Mouse (Mus musculus) regulatory T cell (primary cell): ENCODE results near the gene Ankrd12.

Experiments used
- in situ Hi-C: fragments of 300-600 bp; cut with MboI, MseI; formaldehyde crosslinking; loops from one replicate; pipeline ENCODE4 v1.15.1; 2025; ENCODE audit warnings: high pct_unique_total_duplicates

The Ankrd12 gene

GRCm38 (mm10) chr17:65931525-65931924 is 145.4 kb downstream of the Ankrd12 start:
- in situ Hi-C loops, result no loop called here

- in situ Hi-C loops, result no loop called here
Measured at GRCm38 (mm10) chr17:65930960-65931359, 145.9 kb downstream of the Ankrd12 start.

- in situ Hi-C loops, result no loop called here
Measured at GRCm38 (mm10) chr17:65930158-65930826, 146.6 kb downstream of the Ankrd12 start.

GRCm38 (mm10) chr17:65929319-65929978 is 147.4 kb downstream of the Ankrd12 start:
- in situ Hi-C loops, result loop anchor here (10.0 kb wide), 1 partner anchor 565 kb away; no protein-coding TSS in a partner anchor

DNA sequence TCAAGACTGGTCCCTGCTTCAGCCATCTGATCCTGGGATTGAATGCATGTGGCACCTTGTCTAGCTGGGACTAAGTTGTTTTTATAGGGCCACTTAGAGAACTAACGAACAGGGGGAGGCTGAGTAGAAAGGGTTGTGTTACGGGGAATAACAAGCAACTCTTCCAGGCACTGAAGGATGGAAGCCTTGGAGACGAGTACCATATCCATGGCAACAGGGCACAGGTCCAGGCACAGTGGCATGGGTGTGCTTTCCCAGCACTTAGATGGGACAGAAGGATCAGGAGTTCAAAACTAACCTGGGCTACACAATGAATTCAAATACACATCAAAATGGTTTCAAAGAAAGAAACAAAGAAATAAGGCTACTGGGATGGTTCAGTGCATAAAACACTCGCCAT is 149.8 kb downstream of the Ankrd12 start:
- in situ Hi-C loops, result loop anchor here (10.0 kb wide), 1 partner anchor 568 kb away; no protein-coding TSS in a partner anchor

- in situ Hi-C loops, result loop anchor here (10.0 kb wide), 1 partner anchor 571 kb away; no protein-coding TSS in a partner anchor
Measured at GRCm38 (mm10) chr17:65924218-65924617, 152.7 kb downstream of the Ankrd12 start.

DNA sequence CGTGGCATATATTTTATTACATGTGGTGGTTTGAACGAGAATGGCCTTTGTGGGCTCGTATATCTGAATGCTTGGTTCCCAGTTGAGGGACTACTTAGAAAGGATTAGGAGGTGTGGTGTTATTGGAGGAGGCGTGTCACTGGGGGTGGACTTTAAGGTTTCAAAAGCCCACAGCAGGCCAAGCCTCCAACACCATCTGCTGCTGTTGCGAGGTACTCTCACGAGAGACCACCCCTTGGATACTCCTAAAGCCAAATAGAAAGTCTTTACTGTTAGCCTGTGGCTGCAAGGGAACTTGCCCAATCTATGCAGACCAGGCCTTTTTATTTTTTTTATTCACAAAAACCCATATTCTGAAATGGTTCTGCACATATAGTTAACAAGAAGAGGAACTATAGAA is 154.9 kb downstream of the Ankrd12 start:
- in situ Hi-C loops, result loop anchor here (10.0 kb wide), 1 partner anchor 573 kb away; no protein-coding TSS in a partner anchor

GRCm38 (mm10) chr17:65919235-65919634 is 157.7 kb downstream of the Ankrd12 start:
- in situ Hi-C loops, result no loop called here

- in situ Hi-C loops, result no loop called here
Measured at GRCm38 (mm10) chr17:65916135-65916668, 160.7 kb downstream of the Ankrd12 start.
